Mouse (Mus musculus) adrenal gland, postnatal 14 days (tissue): ENCODE measurements around the gene Cpb2. TPM values are rescaled to one million over a fixed set of nuclear protein-coding genes. Genes with fewer than 3 reads are reported as not detected.

Experiments
- microRNA-seq, 2 experiments: library from miRNA; unstranded; fragments of <30 nt; microRNA quantifications; one replicate each; pipeline ENCODE4 v1.2.0; 2021
- total RNA-seq: library from RNA; stranded (reverse); gene quantifications from 2 replicates; pipeline ENCODE4 v1.2.3, GENCODE M21; 2021

The Cpb2 gene
- total RNA-seq, 1 experiment from 2014 or later = 44.6 TPM

Small RNA genes within 50 kb of the gene (microRNA-seq; reads per million reads assigned to microRNA genes)
- 0 reads per million in 2 experiments for gene Gm44482

Other genes starting within 250 kb of the Cpb2 start
- 0.93 and 3.7 TPM in 2 replicates for gene Rubcnl, start 226.3 kb upstream of the Cpb2 start, total RNA-seq
- not detected in 2 replicates for gene Lrrc63, start 111.4 kb upstream of the Cpb2 start, total RNA-seq
- 13.7 and 39.0 TPM in 2 replicates for gene Lcp1, start 111.2 kb upstream of the Cpb2 start, total RNA-seq
- gene Zc3h13, start 42.1 kb downstream of the Cpb2 start, total RNA-seq = 24.3 and 30.4 TPM in 2 replicates
- 0.53 and 0.63 TPM in 2 replicates for gene Siah3, start 213.7 kb downstream of the Cpb2 start, total RNA-seq